In the genomic region with DNA sequence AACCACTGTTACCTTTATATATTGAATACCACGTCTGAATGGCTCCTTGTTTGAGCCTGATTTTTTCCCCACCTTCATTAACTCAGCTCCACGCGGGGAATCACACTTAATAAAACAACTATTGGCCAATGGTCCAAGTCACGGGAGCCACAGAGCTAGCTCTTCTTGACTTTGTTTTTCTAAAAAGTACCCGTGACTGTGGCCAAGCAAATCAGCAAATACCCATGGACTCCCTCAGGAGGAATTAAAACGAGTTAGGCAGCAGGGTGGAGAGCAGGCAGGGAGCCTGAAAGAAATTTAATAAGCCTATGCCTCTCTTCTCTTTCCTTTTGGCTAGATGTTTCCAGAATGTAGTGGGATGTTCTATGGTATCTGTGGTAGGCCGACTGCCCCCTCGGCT, we compare ENCODE assay signal across 19 mouse cellular contexts.
"Had no signal": no experiment of that assay in that cellular context is flagged by ENCODE, and none has a peak within 500 bp of the region (broad histone marks: within the 10 kb centered on the region; RNA-seq: fewer than 3 reads in every experiment).

No protein-coding gene starts in this region.

- ATAC-seq: lung, postnatal 0 days; midbrain, embryonic 13.5 days; midbrain, embryonic 15.5 days had no signal

- H3K27ac ChIP-seq: lung, embryonic 15.5 days; macrophage; midbrain, embryonic 13.5 days; midbrain, embryonic 15.5 days; neural tube, embryonic 12.5 days had no signal

- H3K27me3 ChIP-seq: lung, embryonic 15.5 days; megakaryocyte, embryonic 14.5 days; midbrain, embryonic 13.5 days; midbrain, embryonic 15.5 days; neural tube, embryonic 12.5 days had no signal

- DNase-seq: lung, adult 2 months; lung, postnatal 14 days; lung, postnatal 36 days; retina, postnatal 1 day; right cerebral cortex, adult 18-20 months; right cerebral cortex, postnatal 25 days; right cerebral cortex, postnatal 4 days; spleen, adult 18-20 months; thymus, adult 18-20 months; thymus, postnatal 14 days; thymus, postnatal 36 days had no signal

- H3K4me3 ChIP-seq: lung, embryonic 15.5 days; megakaryocyte, embryonic 14.5 days; midbrain, embryonic 13.5 days; midbrain, embryonic 15.5 days; neural tube, embryonic 12.5 days had no signal

- H3K4me2 ChIP-seq: lung, embryonic 15.5 days; midbrain, embryonic 11.5 days; midbrain, embryonic 13.5 days; midbrain, embryonic 15.5 days; neural tube, embryonic 12.5 days had no signal

- H3K36me3 ChIP-seq: lung, embryonic 15.5 days; midbrain, embryonic 13.5 days; midbrain, embryonic 15.5 days; neural tube, embryonic 12.5 days had no signal

- H3K9me3 ChIP-seq: lung, embryonic 15.5 days; midbrain, embryonic 13.5 days; midbrain, embryonic 15.5 days; neural tube, embryonic 12.5 days had no signal

- H3K9ac ChIP-seq: lung, embryonic 15.5 days; midbrain, embryonic 13.5 days; midbrain, embryonic 15.5 days; neural tube, embryonic 12.5 days had no signal

- H3K4me1 ChIP-seq: midbrain, embryonic 15.5 days; neural tube, embryonic 12.5 days had no signal
